Mouse (Mus musculus) adipocyte (in vitro differentiated cells): ENCODE results near the gene Adgb.
"Not testable (repeated sequence)": the region's sequence is repeated elsewhere in the genome, so short reads cannot be mapped to it uniquely, and the experiment has no call there.

Source experiments
- DNase-seq: peaks from one replicate; pipeline ENCODE4 v3.0.0-alpha.2; 2016; ENCODE audit warnings: low spot score

Gene Adgb

DNA sequence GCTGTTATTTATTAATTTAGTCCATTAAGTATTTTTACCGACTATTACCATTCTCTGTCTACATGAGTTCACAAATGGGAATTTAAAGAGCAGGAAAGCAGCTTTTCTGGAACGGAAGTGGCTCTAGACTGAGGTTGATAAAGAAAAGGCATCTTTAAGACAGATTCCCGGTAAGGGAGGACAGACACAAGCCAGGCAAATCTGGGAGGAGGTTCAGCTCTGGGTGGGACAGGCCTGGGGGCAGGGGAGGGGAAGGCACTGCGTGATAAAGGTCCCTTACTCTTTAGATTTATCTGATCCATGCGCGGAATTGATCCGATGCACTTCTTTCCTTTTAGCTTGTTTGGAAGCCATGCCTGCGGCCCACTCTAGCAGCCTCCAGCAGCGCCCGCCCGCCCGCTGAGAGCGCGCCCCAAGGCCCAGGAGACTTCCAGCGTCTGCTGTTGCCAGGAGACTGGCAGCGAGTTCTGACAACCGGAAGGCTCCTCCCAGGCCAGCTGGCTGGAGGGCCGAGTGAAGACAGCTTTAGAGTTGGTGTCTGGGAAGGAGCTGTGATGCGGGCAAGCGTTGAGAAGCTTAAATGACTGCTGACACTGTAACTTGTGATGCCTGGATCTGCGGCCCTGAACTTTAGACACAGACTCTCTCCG is at the start of gene Adgb:
Gene Adgb, minus strand, starts transcription at position 366 of the 650 bp plus-strand sequence.
- DNase-seq, result no peak

DNA sequence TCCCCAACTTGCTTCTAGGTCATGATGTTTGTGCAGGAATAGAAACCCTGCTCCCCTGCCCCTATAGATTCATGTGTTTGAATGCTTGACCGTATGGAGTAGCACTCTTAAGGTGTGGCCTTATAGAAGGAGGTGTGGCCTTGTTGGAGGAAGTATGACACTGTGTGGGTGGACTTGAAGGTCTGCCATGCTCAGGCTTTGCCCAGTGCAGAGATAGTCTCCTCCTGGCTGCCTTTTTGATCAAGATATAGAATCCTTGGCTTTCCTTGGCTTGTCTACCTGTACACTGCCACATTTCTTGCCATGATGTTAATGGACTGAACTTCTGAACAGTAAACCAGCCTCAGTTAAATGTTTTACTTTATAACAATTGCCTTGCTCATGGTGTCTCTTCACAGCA is 8.0 kb upstream of the Adgb start:
- DNase-seq, result no peak

DNA sequence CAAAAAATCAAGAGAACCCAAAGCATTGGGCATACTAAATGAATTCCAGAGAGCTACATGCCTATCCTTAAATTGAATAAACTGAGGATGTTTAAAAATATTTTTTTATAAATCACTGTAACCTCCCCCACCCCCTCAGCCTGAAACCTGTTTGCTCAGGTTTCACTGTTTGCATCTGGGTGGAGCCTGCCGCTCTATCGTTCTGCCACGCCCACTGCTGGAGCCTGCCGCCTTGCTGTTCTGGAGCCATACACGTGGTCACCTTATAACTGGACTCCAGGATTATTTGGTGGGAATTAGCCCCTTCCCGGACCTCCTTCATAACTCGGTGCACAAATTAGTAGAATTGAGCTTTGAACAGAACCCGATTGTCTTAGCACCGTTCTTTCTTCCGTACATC is 5.3 kb upstream of the Adgb start:
- DNase-seq, result not testable (repeated sequence)

DNA sequence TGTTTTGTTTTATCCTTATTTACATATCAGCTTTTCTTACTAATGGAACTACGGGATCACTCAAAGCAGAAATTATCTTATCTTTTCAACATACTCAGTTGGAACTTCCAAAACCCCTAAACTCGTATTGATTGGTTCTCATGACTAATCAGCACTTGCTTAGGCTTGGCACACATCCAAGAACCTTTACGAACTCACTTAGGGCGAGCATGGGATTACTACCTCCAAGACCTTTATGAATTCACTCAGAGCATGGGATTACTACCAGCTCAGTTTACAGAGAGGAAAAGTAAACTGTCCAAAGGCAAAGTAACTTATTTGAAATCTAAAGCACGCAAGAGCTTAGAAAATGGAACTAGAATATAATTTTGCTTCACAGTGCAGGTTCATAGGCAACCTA is 4.8 kb upstream of the Adgb start:
- no peak for DNase-seq

DNA sequence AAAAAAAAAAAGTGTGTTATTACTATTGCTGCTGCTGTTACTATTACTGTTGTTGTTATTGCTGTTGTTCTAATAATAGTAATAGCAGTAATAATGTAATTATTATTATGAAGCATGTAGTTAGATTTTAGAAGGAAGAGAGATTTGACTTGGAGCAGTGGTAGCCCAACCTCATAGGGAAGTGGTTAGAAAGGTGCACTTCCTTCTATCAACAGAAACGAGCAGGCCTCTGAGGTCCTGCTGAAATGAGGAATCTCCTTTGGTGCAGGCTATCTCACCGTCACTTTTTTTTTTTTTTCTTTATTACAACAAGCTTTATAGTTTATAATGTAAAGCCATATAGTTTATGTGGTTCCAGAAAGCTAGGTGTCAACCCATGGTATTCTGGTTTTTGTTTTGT is 4.4 kb upstream of the Adgb start:
- DNase-seq, result no peak

GRCm38 (mm10) chr10:10468699-10469547 is 3.2 kb downstream of the Adgb start:
- DNase-seq, result peak; percentile 61

DNA sequence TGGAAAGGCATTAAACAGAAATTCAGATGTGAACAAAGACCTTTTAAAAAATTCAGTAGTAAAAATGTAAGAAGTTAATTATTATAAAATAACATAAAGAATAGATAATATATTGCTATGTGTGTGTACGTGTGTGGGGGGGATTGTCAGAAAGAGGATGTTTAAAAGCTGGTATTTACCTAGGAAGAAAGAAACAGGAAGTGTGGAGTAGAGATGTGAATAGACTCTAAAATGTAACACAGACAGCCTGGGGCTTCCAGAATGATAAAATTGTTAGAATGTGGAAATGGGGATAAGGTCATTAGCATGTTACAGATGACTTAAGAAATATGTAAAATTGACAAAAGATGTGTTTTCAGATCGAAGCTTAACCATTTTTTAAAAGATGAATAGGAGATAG is 12.0 kb downstream of the Adgb start:
- no peak for DNase-seq

DNA sequence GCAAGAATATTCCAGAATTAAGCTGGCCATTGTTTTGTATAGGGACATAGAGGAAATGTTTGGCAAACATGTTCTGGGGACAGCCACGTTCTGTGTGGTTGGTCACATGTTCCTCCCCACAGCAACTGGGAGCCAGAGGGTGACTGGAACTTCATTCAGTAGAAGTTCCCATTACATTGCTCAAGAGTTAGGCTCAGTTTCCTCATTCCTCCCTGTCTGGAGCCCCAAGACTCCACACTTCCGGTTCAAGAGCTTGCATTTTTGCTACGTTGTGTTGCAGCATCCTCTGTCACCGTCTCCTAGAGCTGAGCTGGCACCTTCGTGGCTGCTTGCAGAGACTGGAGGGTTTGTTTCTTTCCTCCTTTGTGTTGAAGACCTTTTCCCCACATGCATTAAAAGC is 15.1 kb downstream of the Adgb start:
- DNase-seq, result peak; percentile 49

- DNase-seq, result peak; percentile 84
Observed at GRCm38 (mm10) chr10:10449067-10449466, 23.1 kb downstream of the Adgb start.

DNA sequence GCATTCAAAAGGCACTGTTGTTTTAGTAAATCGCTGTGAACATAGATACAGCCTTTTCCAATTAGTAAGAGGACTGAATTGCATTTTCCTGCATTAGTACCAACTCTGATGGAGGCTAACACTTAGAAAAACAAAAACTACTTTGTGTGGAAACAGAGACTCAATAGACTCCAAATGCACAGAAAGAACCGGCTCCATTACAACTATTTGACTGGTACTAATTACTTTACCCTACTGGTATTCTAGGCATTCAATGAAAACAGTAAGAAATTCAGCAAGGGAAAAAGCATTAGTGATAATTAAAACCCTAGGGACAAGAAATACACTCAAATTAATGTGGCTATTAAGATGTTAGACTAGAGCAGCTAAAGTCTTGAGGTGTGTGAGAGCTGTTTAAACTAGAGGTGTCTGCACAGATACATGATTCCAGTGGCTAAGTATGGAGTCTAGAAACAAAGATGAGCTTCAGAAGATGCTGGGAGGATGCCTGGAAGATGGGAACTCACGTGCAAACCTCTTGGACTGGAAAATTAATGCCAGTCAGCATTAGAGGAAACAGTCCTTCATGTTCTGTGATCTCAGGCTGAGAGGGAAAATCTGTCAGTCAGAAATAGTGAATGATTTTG is 27.2 kb downstream of the Adgb start:
- DNase-seq, result no peak

DNA sequence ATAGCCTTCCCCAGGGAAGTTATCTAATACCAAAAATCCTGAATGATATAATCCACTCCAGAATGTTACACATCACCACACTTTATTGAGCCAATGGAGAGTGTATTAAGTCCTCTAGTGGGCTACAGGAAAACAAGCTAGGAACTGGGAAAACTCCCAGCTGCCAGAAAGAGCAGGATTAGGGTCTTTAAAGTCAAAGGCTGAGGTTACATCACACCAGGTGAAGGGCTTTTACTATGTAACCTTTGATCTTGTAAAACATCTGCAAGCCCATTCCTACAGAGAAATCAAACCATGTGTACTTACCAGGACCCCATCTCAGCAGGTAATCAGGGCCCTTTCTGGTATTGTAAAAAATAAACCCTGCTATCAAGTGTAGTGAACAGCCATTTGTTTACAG is 28.6 kb downstream of the Adgb start:
- DNase-seq, result no peak

DNA sequence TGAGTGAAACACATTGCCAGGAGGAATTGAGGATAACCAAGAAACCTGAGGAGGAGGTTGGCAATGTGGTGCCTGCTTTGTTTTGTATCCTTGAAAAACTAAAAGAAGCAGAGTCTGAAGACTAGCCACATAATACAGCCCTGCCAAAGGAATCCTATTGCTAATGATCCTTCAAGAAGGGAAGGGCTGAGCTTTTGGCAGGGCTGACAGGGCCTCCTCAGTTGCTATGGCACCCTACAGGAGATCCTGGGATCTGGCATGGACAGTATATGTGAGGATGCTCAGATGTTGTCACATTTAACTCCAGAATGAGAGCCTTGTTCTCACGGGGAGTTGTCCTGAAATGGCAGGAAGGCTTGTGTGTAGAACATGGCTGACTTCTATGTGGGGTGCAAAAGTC is 37.1 kb downstream of the Adgb start:
- no peak for DNase-seq

DNA sequence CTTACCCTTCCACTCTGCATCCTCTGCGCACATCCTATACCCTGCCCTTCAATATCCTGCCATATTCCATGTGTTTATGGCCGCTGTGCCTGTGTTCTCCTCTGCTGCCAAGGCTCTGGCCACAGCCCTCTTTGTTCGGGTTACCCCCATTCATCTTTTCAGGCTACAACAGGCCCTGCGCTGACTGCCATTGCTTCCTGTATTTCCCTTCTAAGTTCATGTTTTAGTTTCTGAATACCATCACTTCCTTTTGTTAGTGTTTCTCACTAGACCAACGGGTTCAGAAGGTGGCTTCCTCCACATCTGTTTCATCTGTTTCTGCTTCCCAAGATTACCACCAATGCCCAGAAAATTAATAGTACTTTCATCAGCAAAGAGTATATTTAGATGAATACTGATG is 42.5 kb downstream of the Adgb start:
- no peak for DNase-seq

GRCm38 (mm10) chr10:10429032-10429431 is 43.1 kb downstream of the Adgb start:
- no peak for DNase-seq

- DNase-seq, result no peak
Observed at GRCm38 (mm10) chr10:10424383-10424782, 47.7 kb downstream of the Adgb start.

DNA sequence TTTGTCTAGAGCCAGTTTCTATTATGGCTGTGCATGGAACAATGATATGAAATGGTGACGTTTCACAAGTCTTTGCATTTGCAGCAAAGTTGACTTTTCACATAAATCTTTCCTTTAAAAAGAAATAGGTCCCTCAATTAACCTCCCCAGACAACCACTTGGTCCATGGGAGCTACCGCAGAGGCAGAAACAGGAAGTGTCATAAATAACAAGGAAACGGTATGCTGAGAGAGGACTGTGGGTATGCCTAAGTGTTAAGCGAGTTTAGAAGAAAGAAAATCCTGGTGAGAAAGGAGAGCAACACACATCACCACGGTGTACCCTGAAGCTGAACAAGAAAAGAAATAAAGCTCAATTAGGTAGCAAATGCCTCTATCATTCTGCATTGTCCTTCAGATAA is 61.1 kb downstream of the Adgb start:
- no peak for DNase-seq

DNA sequence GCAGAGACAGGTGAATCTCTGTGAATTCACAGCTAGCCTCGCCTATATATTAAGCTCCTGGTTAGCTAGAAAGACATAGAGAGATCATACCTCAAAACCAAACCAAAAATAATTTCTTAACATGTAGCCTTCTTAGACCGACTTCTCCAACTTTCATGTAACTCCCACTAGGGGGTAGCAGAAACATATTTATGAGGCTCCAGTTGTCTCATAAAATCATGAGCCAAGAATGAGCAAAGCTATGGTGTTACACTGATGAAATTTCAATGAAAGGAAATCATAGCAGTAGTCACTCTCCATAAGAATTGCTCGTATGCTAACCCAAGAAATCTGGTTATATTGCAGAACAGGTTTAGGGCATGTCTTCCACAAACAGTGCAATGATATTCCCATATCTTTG is 64.0 kb downstream of the Adgb start:
- DNase-seq, result peak; percentile 84

- no peak for DNase-seq
Observed at GRCm38 (mm10) chr10:10395784-10396481, 76.2 kb downstream of the Adgb start.

DNA sequence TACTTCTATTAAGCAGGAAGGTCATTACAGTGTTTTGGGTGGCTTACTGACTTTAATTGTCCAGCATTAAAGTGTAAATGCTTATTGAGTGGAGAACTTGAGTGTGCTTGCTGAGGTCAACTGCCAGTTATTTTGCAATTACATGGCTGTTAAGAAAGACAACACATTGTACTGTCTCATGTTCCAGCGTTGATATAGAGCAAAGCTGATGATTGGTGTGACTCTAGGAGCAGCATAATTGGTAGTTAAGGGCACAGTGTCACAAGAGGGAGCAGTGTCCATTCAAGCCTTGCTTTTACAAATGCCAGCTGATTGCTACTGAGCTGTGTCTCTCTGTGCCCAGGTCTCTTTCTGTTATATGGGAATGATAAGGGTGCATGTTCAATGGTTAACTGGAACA is 97.5 kb downstream of the Adgb start:
- peak; percentile 27 for DNase-seq

GRCm38 (mm10) chr10:10364025-10364424 is 108.1 kb downstream of the Adgb start:
- no peak for DNase-seq

DNA sequence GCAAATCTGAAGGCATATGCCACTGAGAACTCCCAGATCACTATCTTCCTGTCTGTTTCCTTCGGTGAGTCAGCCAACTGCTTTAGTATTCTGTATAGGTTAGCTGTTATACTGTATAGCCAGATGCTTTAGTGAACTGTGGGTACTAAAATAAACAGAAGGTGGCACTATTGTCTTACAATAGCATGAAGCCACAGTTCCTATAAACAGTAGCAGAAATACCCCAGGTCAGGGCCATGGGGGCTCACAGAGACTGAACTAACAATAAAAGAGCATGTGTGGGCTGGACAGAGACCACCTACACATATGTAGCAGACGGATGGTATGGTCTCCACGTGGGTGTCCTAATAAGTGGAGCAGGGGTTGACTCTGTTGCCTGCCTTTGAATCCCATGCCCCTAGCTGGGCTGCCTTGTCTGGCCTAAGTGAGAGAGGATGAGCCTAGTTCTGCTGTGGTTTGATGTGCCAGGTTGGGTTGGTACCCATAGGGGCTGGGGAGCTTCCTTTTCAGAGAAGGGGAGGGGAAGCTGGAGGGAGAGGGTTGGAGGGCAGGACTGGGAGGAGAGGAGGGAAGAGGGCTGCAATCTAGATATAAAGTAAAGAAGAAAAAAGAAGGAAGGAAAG is 116.4 kb downstream of the Adgb start:
- DNase-seq, result peak; percentile 52

- DNase-seq, result no peak
Observed at GRCm38 (mm10) chr10:10352184-10352583, 119.9 kb downstream of the Adgb start.
